Mouse (Mus musculus) heart, adult 11 months (tissue): ENCODE measurements around the gene Sh3rf1.

Experiments
- DNase-seq: peaks from one replicate; pipeline ENCODE4 v3.0.0; 2022

Gene Sh3rf1

DNA sequence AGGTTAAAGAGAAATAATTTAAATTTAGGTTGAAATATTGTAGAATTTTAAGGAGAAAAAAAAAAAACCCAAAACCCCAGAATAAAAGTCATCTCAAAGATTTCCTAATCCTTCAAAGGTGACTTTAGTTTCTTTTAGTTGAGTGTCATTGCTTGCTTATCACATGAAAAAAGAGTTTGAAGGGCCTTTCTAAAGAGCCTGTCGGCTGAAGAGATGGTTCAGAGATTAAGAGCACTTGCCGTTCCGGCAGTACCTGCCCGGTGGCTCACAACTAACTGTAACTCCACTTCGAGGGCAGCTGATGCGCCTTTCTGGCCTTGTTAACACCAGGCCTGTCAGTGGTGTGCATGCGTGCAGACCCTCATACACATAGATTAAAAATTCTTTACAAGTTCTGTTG lies 41.2 kb downstream of the Sh3rf1 start:
- DNase-seq: no peak

DNA sequence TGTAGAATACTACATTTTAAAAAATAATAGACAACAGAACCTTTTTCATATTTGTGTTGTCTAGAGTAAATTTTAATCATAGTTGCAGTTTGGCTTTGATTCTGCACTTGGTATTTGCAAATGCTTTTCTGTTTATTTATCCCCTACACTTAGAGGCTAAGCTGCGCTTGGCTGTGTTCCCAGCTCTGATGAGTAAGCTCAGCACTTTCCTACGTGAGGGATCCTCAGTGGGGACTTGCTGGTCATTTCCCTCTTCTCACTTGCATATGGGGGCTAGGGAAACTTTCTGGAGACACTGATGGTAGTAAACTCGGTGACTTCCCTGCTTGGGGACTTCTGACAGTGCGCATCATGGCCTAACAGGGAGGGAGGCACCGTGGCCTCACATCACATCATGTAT lies 41.7 kb downstream of the Sh3rf1 start:
- peak; percentile 94 for DNase-seq

DNA sequence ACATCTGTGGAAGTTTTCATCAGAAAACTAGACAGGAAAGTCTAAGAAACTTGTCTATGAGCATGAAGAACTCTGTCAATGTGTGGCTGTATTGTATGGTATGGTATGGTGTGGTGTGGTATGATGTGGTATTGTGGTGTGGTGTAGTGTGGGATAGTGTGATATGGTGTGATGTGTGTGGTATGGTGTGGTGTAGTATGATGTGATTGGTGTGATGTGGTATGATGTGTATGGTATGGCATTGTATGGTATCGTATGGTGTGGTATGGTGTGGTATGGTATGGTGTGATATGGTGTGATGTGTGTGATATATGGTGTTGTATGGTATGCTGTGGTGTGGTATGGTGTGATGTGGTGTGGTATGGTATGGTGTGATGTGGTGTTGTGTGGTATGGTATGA lies 43.4 kb downstream of the Sh3rf1 start:
- DNase-seq: no peak

DNA sequence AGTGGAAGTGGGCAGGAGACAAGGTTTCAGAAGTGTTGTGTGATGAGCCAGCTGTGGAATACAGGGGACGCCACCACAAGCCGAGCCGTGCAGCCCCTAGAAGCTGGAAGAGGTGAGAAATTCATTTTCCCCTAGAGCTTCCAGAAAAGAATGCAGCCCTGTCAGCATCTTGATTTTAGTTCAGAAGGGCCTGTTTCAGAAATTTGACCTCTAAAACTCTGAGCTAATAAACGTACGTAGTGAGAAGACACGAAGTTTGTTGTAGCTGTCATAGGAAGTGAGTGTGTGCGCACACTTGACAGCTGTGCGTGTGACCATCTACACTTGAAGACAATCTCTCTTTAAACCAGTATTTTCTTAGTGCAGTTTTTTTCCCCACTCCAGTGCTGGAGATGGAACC lies 44.0 kb downstream of the Sh3rf1 start:
- DNase-seq: no peak

DNA sequence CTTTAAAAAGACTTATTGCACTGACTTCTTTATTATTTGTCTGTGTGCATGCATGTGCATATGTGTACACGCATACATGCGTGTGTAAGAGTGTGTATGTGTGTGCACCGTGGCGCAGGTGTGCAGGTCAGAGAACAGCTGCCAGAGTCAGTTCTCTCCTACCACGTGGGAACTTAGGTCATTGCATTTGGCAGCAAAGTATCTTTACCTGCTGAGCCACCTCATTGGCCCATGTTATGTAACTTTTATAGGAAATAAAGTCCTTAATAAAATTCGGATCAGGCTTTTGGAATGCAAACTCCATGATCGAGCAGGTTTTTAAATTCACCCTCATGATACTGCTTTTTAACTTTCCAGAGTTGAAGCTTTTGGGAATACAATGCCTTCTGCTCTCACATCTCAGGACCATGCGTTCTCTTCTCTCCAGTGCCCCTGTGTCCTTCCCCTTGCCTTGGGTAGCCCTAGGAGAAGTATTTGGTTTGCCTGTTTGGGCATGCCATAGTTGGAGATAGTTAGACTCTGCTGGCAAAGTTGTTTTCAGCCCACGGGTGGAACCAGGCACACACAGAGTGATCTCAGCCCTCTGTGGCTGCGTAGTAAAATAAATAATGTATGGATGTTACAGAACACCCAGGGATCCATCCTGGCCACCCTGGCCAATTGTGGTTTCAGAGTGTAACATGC lies 44.7 kb downstream of the Sh3rf1 start:
- no peak for DNase-seq

DNA sequence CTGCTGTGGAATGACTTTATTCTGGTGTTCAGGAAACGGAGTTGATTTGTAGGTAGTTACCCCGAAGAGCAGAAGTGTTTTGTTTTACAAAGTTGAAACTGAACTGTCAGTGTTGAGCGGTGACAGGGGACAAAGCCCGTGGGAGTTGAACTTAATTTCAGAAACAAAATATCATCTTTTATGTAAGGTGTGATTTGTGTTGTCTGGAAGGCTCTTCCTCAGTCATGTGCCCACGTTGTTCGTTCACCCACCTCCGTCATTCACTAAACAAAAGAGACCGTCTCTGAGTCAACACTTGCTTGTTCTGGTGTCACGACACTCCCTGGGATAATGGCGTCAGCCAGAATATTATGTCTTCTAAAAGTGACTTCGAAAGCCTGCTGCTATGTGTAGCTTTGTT lies 46.3 kb downstream of the Sh3rf1 start:
- DNase-seq: no peak

DNA sequence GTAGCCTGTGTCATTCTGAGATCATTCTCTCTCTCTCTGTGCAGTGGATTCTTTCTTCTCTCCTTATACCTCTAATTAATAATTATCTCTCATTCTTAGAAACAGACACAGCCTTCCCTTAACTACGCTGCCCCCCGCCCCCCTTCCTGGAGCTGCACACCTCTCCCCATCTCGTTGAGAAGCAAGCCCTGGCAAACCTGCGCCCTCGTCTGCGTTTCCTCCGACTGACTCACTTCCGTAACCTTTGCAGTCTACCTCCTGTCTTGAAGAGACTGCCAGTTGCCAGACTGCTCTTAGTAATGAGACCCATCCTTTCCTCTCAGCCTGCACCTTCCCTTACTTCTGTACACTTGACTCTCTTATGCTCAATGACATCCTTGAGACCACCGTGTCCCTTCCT lies 46.9 kb downstream of the Sh3rf1 start:
- DNase-seq: no peak

DNA sequence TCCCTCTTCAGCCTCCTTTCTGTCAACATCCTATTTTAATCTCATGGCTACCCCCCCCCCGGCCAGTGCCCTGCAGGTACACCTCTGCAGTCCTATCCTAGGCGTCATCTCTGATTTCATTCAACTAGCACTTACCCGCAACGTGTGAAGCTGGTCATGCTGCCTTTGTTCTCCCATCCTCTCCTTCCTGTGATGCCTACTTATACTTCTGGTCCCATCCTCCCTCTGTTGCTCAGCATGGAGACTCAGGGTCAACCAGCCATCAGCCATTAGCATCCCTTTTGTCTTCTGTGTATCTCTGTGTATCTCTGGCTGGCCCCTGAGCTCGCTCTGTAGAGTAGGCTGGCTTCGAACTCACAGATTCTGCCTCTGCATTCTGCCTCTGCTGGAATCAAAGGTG lies 47.3 kb downstream of the Sh3rf1 start:
- DNase-seq: no peak

DNA sequence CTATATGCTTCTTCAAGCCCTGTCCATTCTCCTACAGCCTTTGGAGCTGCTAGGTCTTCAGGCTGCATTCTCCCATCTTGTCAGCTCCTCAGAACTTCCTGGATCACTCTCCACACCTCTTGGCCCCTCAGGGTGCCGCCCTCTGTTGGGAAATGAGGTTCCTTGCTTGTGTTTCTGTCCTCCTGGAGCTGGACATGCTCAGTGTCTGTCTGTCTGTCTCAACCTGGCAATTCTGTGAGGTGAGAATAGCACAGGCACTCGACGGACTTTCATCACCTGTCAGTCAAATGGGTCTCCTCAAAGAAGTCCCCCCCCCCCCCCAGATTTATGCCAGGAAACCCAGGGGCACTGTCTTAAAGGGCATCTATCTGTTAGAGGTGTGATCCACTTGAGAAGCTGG lies 49.2 kb downstream of the Sh3rf1 start:
- no peak for DNase-seq

DNA sequence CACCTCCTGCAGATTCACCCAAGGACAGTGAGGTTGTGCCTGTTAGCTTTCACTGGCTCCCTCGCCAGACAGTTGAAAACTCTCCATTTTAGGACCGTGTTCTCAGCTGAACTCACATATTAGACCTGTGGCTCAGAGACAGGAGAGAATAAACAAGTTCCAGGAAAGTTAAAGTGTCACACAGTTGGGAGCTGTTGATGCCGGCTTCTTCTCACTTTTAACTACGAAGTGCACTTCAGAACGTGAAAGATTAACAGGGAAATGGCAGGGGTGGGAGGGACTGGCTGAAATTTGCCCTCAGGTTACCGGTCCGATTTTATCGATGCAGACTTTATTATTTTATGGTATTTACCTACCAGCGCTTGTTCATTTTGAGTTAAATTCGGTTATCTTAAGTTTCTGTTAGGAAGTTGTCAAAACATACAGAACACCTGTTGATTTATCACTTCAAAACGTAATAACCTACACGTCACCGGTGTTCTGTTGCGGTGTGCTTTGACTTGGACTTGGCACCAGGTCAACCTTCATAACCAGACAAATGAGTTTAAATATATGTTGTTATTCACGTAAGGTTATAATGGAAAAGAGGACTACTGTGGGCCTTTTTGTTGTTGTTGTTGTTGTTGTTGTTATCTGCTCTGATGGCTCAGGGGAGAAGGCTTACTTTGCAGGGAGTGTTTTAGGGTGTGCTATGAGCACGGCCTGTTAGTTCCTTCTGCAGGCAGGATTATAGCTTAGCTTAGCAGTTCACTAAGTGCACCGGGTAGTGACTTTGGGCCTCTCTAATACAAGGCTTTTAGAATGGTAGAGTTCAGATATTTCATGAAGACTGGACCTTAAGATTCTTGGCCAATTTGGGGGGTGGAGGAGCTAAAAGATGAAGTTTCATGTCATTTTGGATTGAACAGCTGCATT lies 49.9 kb downstream of the Sh3rf1 start:
- DNase-seq: no peak

DNA sequence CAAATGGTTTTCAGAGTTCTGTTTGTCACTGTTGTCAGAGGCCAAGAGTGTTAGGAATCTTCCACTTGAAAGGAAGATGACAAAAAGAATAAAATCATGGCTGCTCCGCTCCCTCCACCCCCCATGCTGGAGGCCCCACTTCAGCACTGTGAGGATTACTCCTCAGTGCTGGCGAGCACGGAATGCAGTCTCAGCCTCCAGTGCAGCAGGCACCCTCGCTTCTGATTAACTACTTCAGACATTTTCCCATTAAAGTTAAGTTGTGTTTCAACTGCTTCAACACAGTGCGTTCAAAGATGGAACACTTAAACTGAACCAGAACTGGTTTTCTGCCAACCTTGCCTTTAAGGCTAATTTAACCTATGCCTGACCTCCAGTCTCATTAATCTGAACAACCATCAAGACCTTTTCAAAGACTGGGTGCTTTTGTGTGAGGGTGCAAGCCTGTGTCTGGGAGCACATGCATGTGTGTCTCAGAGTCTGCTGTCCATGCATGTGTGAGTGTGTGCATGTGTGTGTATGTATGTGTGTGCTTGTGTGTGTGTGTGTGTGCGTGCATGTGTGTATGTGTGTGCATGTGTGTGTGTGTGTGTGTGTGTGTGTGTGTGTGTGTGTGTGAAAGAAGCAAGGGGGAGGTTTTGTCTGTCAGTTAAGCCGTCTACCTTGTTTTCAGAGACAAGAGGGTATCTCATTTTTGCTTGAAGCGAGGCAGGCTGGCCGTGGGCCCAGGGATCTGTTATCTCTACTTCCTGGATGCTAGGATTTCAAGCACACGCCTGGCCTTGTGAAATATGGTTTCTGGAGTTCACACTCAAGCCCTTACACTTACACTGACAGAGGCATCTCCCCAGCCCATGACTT lies 51.2 kb downstream of the Sh3rf1 start:
- DNase-seq: peak; percentile 94

DNA sequence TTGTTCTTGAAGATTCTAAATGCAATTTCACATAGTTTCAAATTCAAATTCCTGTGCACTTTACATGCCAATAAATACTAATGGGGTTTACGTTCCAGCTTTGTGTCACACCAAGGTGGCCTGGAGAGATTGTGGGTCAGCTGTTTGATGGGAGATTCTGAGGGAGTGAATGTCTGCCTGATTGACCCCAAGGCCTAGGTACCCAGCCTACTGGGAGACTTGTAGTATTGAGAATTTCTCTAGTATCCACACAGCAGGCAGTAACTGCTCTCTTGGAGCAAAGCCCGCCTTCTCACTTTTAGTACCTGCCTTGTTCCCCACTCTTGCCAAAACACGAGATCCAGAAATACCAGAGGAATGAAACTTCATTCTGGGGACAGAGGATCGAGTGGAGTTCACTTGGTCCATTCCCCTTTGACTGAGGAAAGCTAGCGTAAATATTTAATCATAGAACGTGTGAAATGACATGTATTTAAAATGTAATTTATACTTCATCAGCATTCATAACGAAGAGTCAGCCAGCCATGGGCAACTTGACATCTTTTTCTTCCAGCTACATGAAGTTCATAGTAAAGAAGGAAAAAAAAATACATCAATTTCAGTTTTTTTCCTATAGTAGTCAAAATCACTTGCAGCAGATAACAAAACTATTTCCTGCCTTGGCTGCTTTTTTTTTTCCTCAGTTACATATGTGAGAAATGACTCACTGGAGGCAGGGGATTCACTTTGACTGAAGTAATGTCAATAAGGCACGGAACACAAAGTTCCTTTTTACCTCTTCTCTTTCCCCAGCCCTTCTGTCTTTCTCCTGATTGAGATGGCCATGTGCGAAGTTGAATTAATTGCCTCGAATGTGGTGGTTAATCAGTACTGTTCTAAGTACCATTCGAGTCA lies 52.0 kb downstream of the Sh3rf1 start:
- no peak for DNase-seq

DNA sequence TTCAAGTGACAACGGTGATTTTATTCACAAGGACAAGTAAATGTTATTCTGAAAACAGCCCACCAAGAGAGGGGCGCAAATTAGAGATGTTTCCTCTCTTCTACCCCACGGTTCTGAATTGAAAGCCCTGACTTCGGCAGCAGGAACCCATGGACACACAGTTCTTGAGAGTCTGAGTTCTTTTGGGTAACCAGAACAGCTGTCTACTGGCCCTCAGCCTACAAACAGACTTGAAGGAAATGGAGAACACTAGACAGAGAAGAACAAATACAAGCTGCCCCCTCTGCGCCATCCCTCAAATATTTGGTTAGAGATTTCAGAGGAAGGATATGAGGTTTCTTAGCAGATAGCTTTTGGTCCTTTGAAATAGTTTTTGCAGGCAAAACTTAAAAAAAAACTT lies 52.7 kb downstream of the Sh3rf1 start:
- peak; percentile 94 for DNase-seq

DNA sequence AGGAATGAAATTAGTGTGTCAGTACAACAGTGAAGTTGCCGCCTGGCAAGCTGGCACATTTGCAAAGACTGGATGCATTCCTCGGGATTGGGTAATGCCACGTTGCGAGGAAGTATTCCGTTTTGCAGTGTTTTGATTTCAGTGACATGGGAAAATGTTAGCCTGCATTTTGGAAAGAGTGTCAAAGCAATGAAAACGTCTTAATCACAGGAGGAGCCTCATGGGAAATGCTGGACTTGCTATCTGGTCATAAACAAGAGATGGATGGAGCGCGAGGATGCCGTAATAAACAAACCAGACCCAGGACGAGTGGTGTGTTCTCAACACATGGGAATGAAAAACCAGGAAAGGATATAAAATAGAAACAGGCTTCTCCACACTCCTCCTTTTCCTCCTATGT lies 55.4 kb downstream of the Sh3rf1 start:
- no peak for DNase-seq

DNA sequence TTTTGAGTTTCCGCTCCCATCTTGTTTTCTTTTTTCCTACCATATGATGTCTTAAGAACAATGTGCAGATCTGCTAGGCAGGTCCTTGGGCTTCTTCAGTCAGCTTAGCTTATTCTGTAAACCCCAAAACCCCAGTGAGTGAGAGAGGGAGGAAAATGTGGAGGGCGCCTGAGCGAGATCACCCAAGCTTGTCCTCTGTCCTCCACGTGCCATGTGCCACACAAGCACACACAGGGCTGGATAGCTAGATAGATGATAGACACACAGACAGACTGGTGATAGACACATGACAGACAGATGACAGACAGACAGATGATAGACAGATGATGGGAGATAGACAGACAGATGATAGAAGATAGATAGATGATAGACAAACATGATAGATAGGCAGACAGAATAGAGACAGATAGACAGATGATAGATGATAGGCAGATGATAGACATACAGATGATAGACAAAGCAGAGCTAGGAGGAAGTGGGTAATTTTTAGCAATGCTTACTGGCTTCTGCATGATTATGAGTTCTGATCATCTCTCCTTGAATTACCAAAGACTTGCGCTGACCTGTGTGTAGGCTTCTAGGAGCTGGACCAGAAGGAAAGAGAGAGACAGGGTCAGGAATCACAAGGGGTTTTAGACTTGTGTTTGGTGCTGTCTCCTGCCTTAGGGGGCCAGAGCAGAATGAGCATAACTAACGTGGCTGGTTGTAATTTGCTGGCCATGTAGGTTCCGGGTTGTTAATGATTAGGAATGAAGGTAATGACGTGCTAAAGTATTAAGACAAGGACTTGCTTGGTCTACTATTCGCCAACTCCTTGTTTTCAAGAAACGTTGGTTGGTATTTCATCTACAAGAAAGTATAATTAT lies 58.9 kb downstream of the Sh3rf1 start:
- DNase-seq: no peak

DNA sequence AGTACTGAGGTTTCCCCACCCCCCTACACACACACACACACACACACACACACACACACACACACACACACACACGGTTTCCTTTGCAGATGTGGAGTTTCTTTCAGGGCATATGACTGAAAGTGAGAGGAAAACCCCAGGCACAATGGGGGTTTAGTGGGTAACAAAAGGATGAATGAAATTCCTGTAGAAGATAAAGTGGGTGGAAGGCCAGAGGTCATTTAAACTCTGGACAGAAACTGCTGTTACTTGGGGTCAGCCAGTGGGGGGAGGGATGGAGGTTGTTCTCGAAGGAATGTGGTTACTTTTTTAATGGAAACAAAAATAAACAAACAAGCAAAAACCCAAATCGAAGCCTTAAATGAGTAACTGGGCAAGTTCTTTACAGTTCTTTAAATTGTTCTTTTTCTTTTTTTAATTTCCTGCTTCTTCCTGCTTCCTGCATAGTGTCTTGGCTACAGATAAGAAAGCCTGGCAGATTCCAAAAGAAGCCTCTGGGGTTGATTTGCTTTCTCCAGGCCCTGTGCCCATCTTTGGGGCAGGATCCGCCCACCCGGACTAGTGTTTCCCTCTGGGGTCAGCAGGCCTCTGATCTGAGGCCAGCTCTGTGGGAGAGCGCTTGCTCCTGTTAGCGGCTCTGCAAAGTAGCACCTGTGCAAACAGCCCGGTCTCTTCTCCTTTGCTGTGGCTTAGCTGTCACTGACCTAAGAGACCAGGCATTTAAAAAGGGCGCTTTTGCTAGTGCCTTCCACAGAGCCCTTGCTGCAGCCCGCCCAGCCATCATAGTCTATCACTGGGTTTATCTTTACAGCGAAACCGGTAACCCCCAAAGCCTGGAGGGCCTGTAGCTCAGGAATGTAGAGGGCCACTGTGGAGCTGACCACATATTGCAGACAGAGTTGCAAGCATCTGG lies 59.8 kb downstream of the Sh3rf1 start:
- DNase-seq: peak; percentile 92

DNA sequence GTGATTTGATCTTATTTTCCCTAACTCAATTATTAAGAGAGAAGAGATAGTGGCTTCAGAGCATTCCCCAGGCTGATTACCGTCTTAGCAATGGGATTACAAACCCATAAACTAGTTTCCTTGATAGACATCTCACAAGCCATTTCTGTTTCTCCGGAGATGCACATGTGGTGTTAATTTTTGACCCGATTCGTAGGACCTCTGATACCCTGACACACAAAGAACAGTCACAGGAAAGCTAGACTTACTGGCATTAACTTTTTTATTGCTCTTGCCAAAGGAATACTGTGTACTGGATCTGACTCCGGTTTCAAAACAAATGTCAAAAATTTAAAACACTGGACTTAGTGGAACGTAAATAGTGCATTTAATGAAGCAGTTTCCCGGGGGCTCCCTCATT lies 62.2 kb downstream of the Sh3rf1 start:
- DNase-seq: no peak

DNA sequence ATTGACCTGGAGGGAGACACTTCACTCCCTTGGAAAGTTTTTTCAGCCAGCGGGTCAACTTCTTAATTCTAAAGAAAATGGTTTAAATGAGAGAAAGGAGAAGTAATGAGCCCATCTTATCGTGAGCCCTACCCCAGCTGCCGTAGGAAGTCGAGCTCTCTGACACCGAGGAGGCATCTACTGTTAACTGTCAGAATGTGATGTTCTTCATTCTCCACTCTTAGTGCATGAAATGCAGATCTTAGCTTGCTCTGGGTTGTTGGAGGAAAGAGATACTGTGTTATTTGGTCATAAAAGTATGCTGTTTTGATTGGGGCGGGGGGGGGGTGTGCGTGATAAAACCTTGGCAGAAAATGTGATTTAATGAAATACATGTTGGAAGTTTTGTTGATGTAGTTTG lies 62.7 kb downstream of the Sh3rf1 start:
- no peak for DNase-seq

DNA sequence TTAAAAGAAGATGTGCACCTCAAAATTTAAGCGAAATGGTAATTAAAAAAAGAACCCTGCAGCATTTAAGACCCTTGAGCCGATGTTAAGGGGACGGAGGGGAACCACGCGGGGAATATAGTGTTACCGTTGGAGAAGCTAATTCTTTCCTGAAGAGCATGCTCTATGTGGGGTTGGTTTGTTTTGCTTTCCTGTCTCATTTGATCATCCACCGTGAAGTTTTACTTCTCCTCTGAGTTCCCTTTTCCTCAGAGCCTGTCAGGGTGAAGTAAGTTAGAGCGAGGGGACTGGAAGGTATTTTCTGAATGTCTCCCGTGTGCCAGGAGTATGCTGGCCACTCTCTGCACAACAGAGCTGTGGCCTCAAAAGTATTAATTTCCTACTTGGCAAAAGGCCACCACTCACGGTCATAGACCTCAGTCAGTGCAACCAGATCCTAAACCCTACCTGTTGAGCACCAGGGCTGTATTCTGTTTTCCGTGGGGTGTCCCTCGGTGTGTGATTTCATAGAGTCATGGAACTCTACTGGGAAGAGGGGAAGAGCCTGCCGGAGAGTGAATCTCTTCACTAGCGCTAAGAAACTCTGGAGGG lies 63.2 kb downstream of the Sh3rf1 start:
- no peak for DNase-seq

DNA sequence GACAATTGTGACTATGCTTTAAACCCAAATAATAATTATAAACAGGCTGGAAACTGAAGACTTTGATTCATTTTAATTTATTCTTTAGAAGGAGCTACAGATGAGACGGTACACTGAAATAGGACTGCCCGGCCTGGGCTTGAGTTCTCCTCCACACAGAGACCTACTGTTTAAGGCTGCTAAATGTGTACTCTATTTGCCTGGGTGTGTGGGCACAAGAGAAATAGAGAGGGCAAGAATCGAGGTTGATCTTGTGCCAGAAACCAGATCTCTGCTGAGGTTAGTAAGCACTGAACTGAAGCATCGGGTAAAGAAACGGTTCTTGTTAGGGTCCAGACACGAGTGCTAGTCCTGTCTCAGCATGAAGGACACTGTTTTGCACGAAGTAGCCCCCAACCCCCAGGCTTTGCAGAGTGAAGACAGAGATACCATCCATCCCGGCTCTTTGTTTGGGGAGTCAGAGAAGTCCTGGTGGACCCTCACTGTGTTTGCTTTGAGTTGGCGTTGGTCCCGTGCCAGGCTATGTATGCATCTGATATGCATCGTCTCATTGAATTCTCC lies 64.4 kb downstream of the Sh3rf1 start:
- DNase-seq: no peak
